22 mouse cellular contexts compared by ENCODE assay signal in the genomic region with DNA sequence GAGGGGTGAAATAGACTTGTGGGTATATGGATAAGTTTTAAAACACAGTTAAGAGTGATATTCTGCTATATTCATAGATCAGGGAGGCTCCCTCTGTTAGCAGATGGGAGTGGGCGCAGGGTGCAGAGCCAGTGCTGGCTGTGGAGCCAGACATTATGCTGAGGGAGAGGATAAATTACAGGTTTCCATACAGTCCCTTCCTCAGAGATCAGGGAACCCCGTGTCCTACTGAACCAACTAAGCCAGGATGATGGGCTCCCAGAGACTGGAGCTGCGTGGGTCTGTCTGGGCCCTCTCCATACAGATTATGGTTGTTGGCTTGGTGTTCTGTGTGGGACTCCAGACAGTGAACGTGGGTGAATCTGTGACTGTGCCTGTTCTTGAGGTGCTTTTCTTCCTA.
A peak's percentile ranks its signal among the peaks of the same experiment; 100 is the strongest.
DNase-seq lines count a peak whose midpoint lies in the region; ATAC-seq lines count a peak whose summit lies in the region.
"Had no signal": no experiment of that assay in that cellular context is flagged by ENCODE, and none has a peak within 500 bp of the region (broad histone marks: within the 10 kb centered on the region; RNA-seq: fewer than 3 reads in every experiment).

No protein-coding gene starts in this region.

- no peak overlapping the region for H3K4me3 ChIP-seq in hindbrain, embryonic 12.5 days
- H3K4me3 ChIP-seq: forebrain, embryonic 12.5 days; heart, embryonic 15.5 days; kidney, embryonic 15.5 days; midbrain, embryonic 10.5 days; stomach, embryonic 15.5 days had no signal

- no peaks in the 10 kb centered on the region for H3K9me3 ChIP-seq in hindbrain, embryonic 12.5 days (replicated peaks)
- H3K9me3 ChIP-seq: forebrain, embryonic 12.5 days; heart, embryonic 15.5 days; kidney, embryonic 15.5 days; midbrain, embryonic 10.5 days; stomach, embryonic 15.5 days had no signal

- no peak overlapping the region for H3K4me2 ChIP-seq in hindbrain, embryonic 12.5 days (replicated peaks)
- H3K4me2 ChIP-seq: forebrain, embryonic 12.5 days; heart, embryonic 15.5 days; kidney, embryonic 15.5 days; stomach, embryonic 15.5 days had no signal

- no peak for ATAC-seq in hindbrain, embryonic 12.5 days (ENCODE audit: low FRiP score)
- ATAC-seq: inflammation-experienced regulatory T-cells, adult 6 months had no signal

- H3K9ac ChIP-seq in hindbrain, embryonic 12.5 days, result no peak overlapping the region
- H3K9ac ChIP-seq: forebrain, embryonic 12.5 days; heart, embryonic 15.5 days; kidney, embryonic 15.5 days; stomach, embryonic 15.5 days had no signal

- DNase-seq in right cerebral cortex, adult 18-20 months, result peak; percentile 60
- DNase-seq in right cerebral cortex, postnatal 4 days, result no peak
- DNase-seq in layer of hippocampus, adult 9-11 months, result peak; percentile 60
- DNase-seq in left cerebral cortex, postnatal 25 days (ENCODE audit: low spot score in 2 of 2), result peak; percentile 29 to 81
- DNase-seq in heart, adult 9 months (ENCODE audit: low spot score in 2 of 2), result no peak
- no peak for DNase-seq in testis, postnatal 14 days (ENCODE audit: low spot score)
- no peak for DNase-seq in natural killer cell, adult 2 months (ENCODE audit: low spot score in 2 of 2)
- DNase-seq: cerebellum, adult 11 months; cerebellum, postnatal 36 days; heart, adult 11 months; liver; lung, adult 2 months; lung, postnatal 36 days; thymus, postnatal 4 days had no signal

- intact Hi-C loops in left cerebral cortex, postnatal 25 days (cut with DNase I), result no loop called here

- no peaks in the 10 kb centered on the region for H3K27me3 ChIP-seq in hindbrain, embryonic 12.5 days
- H3K27me3 ChIP-seq: CH12.LX; forebrain, embryonic 12.5 days; heart, embryonic 15.5 days; kidney, embryonic 15.5 days; stomach, embryonic 15.5 days had no signal

- H3K27ac ChIP-seq in hindbrain, embryonic 12.5 days, result no peak overlapping the region
- H3K27ac ChIP-seq: forebrain, embryonic 12.5 days; heart, embryonic 15.5 days; kidney, embryonic 15.5 days; midbrain, embryonic 10.5 days; stomach, embryonic 15.5 days had no signal

- no peaks in the 10 kb centered on the region for H3K4me1 ChIP-seq in hindbrain, embryonic 12.5 days
- H3K4me1 ChIP-seq: forebrain, embryonic 12.5 days; heart, embryonic 15.5 days; kidney, embryonic 15.5 days; midbrain, embryonic 10.5 days; stomach, embryonic 15.5 days had no signal

- WGBS in hindbrain, embryonic 12.5 days, result 89% methylated on average over 4 of the region's 4 CpGs

- H3K36me3 ChIP-seq in hindbrain, embryonic 12.5 days, result no peaks in the 10 kb centered on the region
- H3K36me3 ChIP-seq: forebrain, embryonic 12.5 days; heart, embryonic 15.5 days; kidney, embryonic 15.5 days; midbrain, embryonic 10.5 days; stomach, embryonic 15.5 days had no signal

Comparison
In these comparisons a context has a peak if more than half of its experiments do, and no peak if none do; other contexts are left out.
1. DNase-seq: peak in right cerebral cortex, adult 18-20 months (single experiment), layer of hippocampus, adult 9-11 months (single experiment) and left cerebral cortex, postnatal 25 days (2 of 2); none in right cerebral cortex, postnatal 4 days (single experiment), heart, adult 9 months (0 of 2), testis, postnatal 14 days (single experiment) and natural killer cell, adult 2 months (0 of 2).